Mouse (Mus musculus) CH12.LX (cell line): ENCODE results near the gene Prkn. TPM values are rescaled to one million over a fixed set of nuclear protein-coding genes. Genes with fewer than 3 reads are reported as not detected.

Experiments used
- DNase-seq: peaks from one replicate; pipeline ENCODE4 v3.0.0-alpha.2; 2013; ENCODE audit errors: extremely low read depth
- H3K27ac ChIP-seq: 2 replicates; pipeline ENCODE4 v1.5.1; 2012; ENCODE audit warnings: low read depth, mild to moderate bottlenecking, control low read depth, moderate library complexity; ENCODE audit not compliant: insufficient read depth
- H3K27me3 ChIP-seq: replicated peaks from 2 replicates; pipeline ENCODE3; 2012; ENCODE audit warnings: inconsistent platforms
- H3K36me3 ChIP-seq, 2 experiments: replicated peaks in 1 of 2; 2 replicates each; pipeline versions ENCODE3 to v1.6.1; 2012; ENCODE audit warnings: inconsistent platforms in 1 of 2, low read length in 1 of 2, mild to moderate bottlenecking in 1 of 2, mixed read lengths in 1 of 2, moderate library complexity in 1 of 2; ENCODE audit not compliant: control insufficient read depth in 1 of 2, insufficient read depth in 1 of 2
- H3K4me1 ChIP-seq, 2 experiments: 2 replicates each; pipeline ENCODE4 v1.6.1; 2012; ENCODE audit warnings: inconsistent platforms in 1 of 2, moderate library complexity in 1 of 2; ENCODE audit not compliant: insufficient read depth in 2 of 2, control insufficient read depth in 1 of 2
- H3K4me2 ChIP-seq: 2 replicates; pipeline ENCODE4 v1.6.1; 2012; ENCODE audit warnings: low read depth, mild to moderate bottlenecking, control low read depth; ENCODE audit not compliant: poor library complexity, insufficient read depth, severe bottlenecking
- H3K4me3 ChIP-seq, 3 experiments: fragments of 150-350 bp in 1 of 3; sonication (generic) in 1 of 3; replicated peaks in 1 of 3; 2 replicates each; pipeline versions ENCODE3 to v1.5.1; 2011 to 2012; ENCODE audit warnings: low read depth in 2 of 3, low read length in 2 of 3, mild to moderate bottlenecking in 2 of 3, moderate library complexity in 2 of 3, control low read depth in 1 of 3, improper control_type of control experiment in 1 of 3, inconsistent platforms in 1 of 3, mixed read lengths in 1 of 3; ENCODE audit not compliant: poor library complexity in 1 of 3
- H3K79me2 ChIP-seq: replicated peaks from 2 replicates; pipeline ENCODE4 v1.6.1; 2012; ENCODE audit warnings: mild to moderate bottlenecking, moderate library complexity; ENCODE audit not compliant: control insufficient read depth, poor library complexity, insufficient read depth, severe bottlenecking; ENCODE audit errors: extremely low read depth
- H3K9ac ChIP-seq: 2 replicates; pipeline ENCODE4 v1.6.1; 2012; ENCODE audit warnings: low read depth, mild to moderate bottlenecking, control low read depth, moderate library complexity; ENCODE audit not compliant: insufficient read depth
- H3K9me3 ChIP-seq: replicated peaks from 2 replicates; pipeline ENCODE3; 2012; ENCODE audit warnings: low read length, inconsistent platforms, mixed read lengths
- BHLHE40 ChIP-seq: IDR thresholded peaks from 2 replicates; pipeline ENCODE4 v1.6.1; 2011; ENCODE audit warnings: mild to moderate bottlenecking, low read depth, low read length, improper control_type of control experiment
- CHD1 ChIP-seq: IDR thresholded peaks from 2 replicates; pipeline ENCODE4 v1.6.1; 2012; ENCODE audit warnings: low read depth, low read length, improper control_type of control experiment, inconsistent platforms
- CTCF ChIP-seq, 2 experiments: IDR thresholded peaks in 1 of 2; conservative IDR thresholded peaks in 1 of 2; 2 replicates each; pipeline ENCODE4 v1.5.1; 2011 to 2012; ENCODE audit warnings: low read depth in 2 of 2, low read length in 2 of 2, improper control_type of control experiment in 1 of 2, inconsistent platforms in 1 of 2, mild to moderate bottlenecking in 1 of 2, moderate library complexity in 1 of 2
- ELF1 ChIP-seq: IDR thresholded peaks from 2 replicates; pipeline ENCODE4 v1.6.1; 2014; ENCODE audit warnings: low read depth, mild to moderate bottlenecking, inconsistent platforms, low read length, improper control_type of control experiment
- EP300 ChIP-seq: IDR thresholded peaks from 2 replicates; pipeline ENCODE4 v1.6.1; 2011; ENCODE audit warnings: low read length, improper control_type of control experiment
- GABPA ChIP-seq: IDR thresholded peaks from 2 replicates; pipeline ENCODE4 v1.6.1; 2012; ENCODE audit warnings: low read depth, low read length, improper control_type of control experiment, inconsistent platforms; ENCODE audit not compliant: insufficient replicate concordance
- HCFC1 ChIP-seq: IDR thresholded peaks from 2 replicates; pipeline ENCODE4 v1.6.1; 2012; ENCODE audit warnings: low read depth, mild to moderate bottlenecking, inconsistent platforms, low read length, improper control_type of control experiment
- IRF4 ChIP-seq: IDR thresholded peaks from 2 replicates; pipeline ENCODE4 v1.6.1; 2014; ENCODE audit warnings: low read depth, mild to moderate bottlenecking, inconsistent platforms, low read length, improper control_type of control experiment
- JUN ChIP-seq: IDR thresholded peaks from 2 replicates; pipeline ENCODE4 v1.6.1; 2011; ENCODE audit warnings: low read depth, mild to moderate bottlenecking, low read length, improper control_type of control experiment, moderate library complexity; ENCODE audit not compliant: insufficient read depth
- KAT2A ChIP-seq: IDR thresholded peaks from 2 replicates; pipeline ENCODE4 v1.6.1; 2012; ENCODE audit warnings: low read length, improper control_type of control experiment, inconsistent platforms; ENCODE audit not compliant: insufficient replicate concordance
- MAFK ChIP-seq: IDR thresholded peaks from 2 replicates; pipeline ENCODE4 v1.6.1; 2011; ENCODE audit warnings: low read length, improper control_type of control experiment; ENCODE audit not compliant: insufficient replicate concordance
- MEF2A ChIP-seq: IDR thresholded peaks from 2 replicates; pipeline ENCODE4 v1.6.1; 2014; ENCODE audit warnings: low read depth, mild to moderate bottlenecking, inconsistent platforms, low read length, improper control_type of control experiment, borderline replicate concordance
- MXI1 ChIP-seq: IDR thresholded peaks from 2 replicates; pipeline ENCODE4 v1.6.1; 2011; ENCODE audit warnings: mild to moderate bottlenecking, low read depth, low read length, improper control_type of control experiment
- MYC ChIP-seq: IDR thresholded peaks from 2 replicates; pipeline ENCODE4 v1.6.1; 2011; ENCODE audit warnings: low read depth, mild to moderate bottlenecking, improper control_type of control experiment, low read length
- POLR2AphosphoS2 ChIP-seq: IDR thresholded peaks from 2 replicates; pipeline ENCODE4 v1.6.1; 2011; ENCODE audit warnings: low read depth, low read length, improper control_type of control experiment
- RAD21 ChIP-seq: IDR thresholded peaks from 2 replicates; pipeline ENCODE4 v1.6.1; 2011; ENCODE audit warnings: low read depth, mild to moderate bottlenecking, low read length, improper control_type of control experiment, moderate library complexity
- SMC3 ChIP-seq: IDR thresholded peaks from 2 replicates; pipeline ENCODE4 v1.6.1; 2011; ENCODE audit warnings: low read depth, low read length, improper control_type of control experiment
- TBP ChIP-seq: conservative IDR thresholded peaks from 2 replicates; pipeline ENCODE4 v1.6.1; 2011; ENCODE audit warnings: low read depth, low read length, improper control_type of control experiment
- TCF12 ChIP-seq: IDR thresholded peaks from 2 replicates; pipeline ENCODE4 v1.6.1; 2014; ENCODE audit warnings: low read depth, mild to moderate bottlenecking, inconsistent platforms, low read length, improper control_type of control experiment
- ZC3H11A ChIP-seq: IDR thresholded peaks from 2 replicates; pipeline ENCODE4 v1.6.1; 2012; ENCODE audit warnings: low read depth, mild to moderate bottlenecking, inconsistent platforms, low read length, improper control_type of control experiment
- ZKSCAN1 ChIP-seq: IDR thresholded peaks from 2 replicates; pipeline ENCODE4 v1.6.1; 2012; ENCODE audit warnings: low read depth, inconsistent platforms, low read length, improper control_type of control experiment, borderline replicate concordance
- ZMIZ1 ChIP-seq: IDR thresholded peaks from 2 replicates; pipeline ENCODE4 v1.6.1; 2012; ENCODE audit warnings: low read depth, mild to moderate bottlenecking, inconsistent platforms, low read length, improper control_type of control experiment
- ZNF384 ChIP-seq: IDR thresholded peaks from 2 replicates; pipeline ENCODE4 v1.6.1; 2012; ENCODE audit warnings: low read depth, low read length, improper control_type of control experiment, inconsistent platforms
- dilution Hi-C: fragments of 300-500 bp; cut with MboI; formaldehyde crosslinking; loops from 2 replicates; pipeline ENCODE4 v1.14.3; 2020; ENCODE audit warnings: low sequenced_read_pairs; ENCODE audit not compliant: extremely low pct_unique_long_range_greater_than_20kb, extremely low pct_ligation_motif_present
- in situ Hi-C: fragments of 300-500 bp; cut with MboI; formaldehyde crosslinking; loops from 3 replicates; pipeline ENCODE4 v1.14.3; 2019; ENCODE audit warnings: low sequenced_read_pairs, low pct_ligation_motif_present, low pct_unique_long_range_greater_than_20kb, mixed read lengths
- polyA plus RNA-seq: library from polyadenylated mRNA; unstranded; fragments of >175 nt; gene quantifications from 2 replicates; pipeline ENCODE4 v1.2.1, GENCODE M21; 2012; ENCODE audit warnings: low read depth; ENCODE audit not compliant: insufficient read length
- total RNA-seq, 2 experiments: library from RNA; depleted of rRNA; stranded (reverse); fragments of 300-350 nt in 1 of 2; fragments of >200 nt in 1 of 2; gene quantifications; 2 replicates each; pipeline ENCODE4 v1.2.3; 2012 to 2014

The Prkn gene
- total and polyA plus RNA-seq, 3 experiments: 0.08 TPM; not detected in 2

GRCm38 (mm10) chr17:11901731-11902130 lies 1061.5 kb downstream of the Prkn start:
- Histone ChIP-seq H3K27ac (no peak overlapping the region), H3K4me2 (no peak overlapping the region), H3K79me2 (no peaks in the 10 kb centered on the region), H3K4me1 (no peaks in the 10 kb centered on the region), H3K27me3 (no peaks in the 10 kb centered on the region), H3K4me3 (no peak overlapping the region), H3K36me3 (no peaks in the 10 kb centered on the region), H3K9ac (no peak overlapping the region), H3K9me3 (no peaks in the 10 kb centered on the region)
- TF ChIP-seq ZMIZ1: no peak
- TF ChIP-seq GABPA: no peak
- TF ChIP-seq MAFK: no peak
- TF ChIP-seq IRF4: no peak
- no peak for TF ChIP-seq CTCF (conservative IDR thresholded peaks at IDR 0.05 in 1 of 2, IDR thresholded peaks at IDR 0.05 in 1 of 2; ENCODE audit: low read depth in 2 of 2, low read length in 2 of 2)
- TF ChIP-seq JUN: no peak
- TF ChIP-seq BHLHE40: no peak
- TF ChIP-seq ZKSCAN1: no peak
- no peak for TF ChIP-seq HCFC1
- TF ChIP-seq MEF2A: no peak
- TF ChIP-seq TBP: no peak
- no peak for TF ChIP-seq ZC3H11A
- no peak for TF ChIP-seq MXI1
- TF ChIP-seq SMC3: no peak
- TF ChIP-seq TCF12: no peak
- TF ChIP-seq KAT2A: no peak
- TF ChIP-seq MYC: no peak
- TF ChIP-seq ZNF384: no peak
- in situ Hi-C loops: no loop called here
- dilution Hi-C loops: no loop called here
- no peak for DNase-seq

- in situ Hi-C loops: no loop called here
- peak; percentile 2 for DNase-seq
These were observed 1062.8 kb downstream of the Prkn start for GRCm38 (mm10) chr17:11903001-11903400.

More at GRCm38 (mm10) chr17:11903001-11903400, 1062.8 kb downstream of the Prkn start:
- Histone ChIP-seq H3K9me3 (peaks cover 3% of the 10 kb centered on the region), H3K4me3 (no peak overlapping the region), H3K27ac (no peak overlapping the region), H3K36me3 (no peaks in the 10 kb centered on the region), H3K79me2 (no peaks in the 10 kb centered on the region), H3K4me2 (no peak overlapping the region), H3K4me1 (no peaks in the 10 kb centered on the region), H3K27me3 (peaks cover 4% of the 10 kb centered on the region), H3K9ac (no peak overlapping the region)
- TF ChIP-seq CHD1: no peak
- peak in 1 of 2 experiments; percentile 53; a peak in 3 of 4 replicates for TF ChIP-seq CTCF (conservative IDR thresholded peaks at IDR 0.05 in 1 of 2, IDR thresholded peaks at IDR 0.05 in 1 of 2; ENCODE audit: low read depth in 2 of 2, low read length in 2 of 2)
- no peak for TF ChIP-seq TCF12
- no peak for TF ChIP-seq EP300
- TF ChIP-seq ZMIZ1: no peak
- TF ChIP-seq MXI1: no peak
- TF ChIP-seq POLR2AphosphoS2: no peak
- TF ChIP-seq ELF1: no peak
- peak; percentile 32 for TF ChIP-seq SMC3
- TF ChIP-seq RAD21: peak; percentile 54
- TF ChIP-seq MEF2A: no peak
- dilution Hi-C loops: no loop called here
